Mouse (Mus musculus) heart, embryonic 12.5 days (tissue): ENCODE measurements around the gene Sv2c. TPM values are rescaled to one million over a fixed set of nuclear protein-coding genes. Genes with fewer than 3 reads are reported as not detected.

Source experiments
- ATAC-seq: fragments of 200-750 bp; cut with Nextera tagmentation; 2 replicates; pipeline ENCODE4 v1.8.0; 2017; ENCODE audit warnings: moderate TSS enrichment, moderate library complexity; ENCODE audit not compliant: insufficient number of reproducible peaks, low FRiP score
- H3K27ac ChIP-seq: fragments of 300-500 bp; sonication (generic); 2 replicates; pipeline ENCODE4 v1.5.1; 2016; ENCODE audit warnings: mild to moderate bottlenecking, moderate library complexity; ENCODE audit not compliant: poor library complexity, severe bottlenecking
- H3K27me3 ChIP-seq: fragments of 300-500 bp; sonication (generic); replicated peaks from 2 replicates; pipeline ENCODE4 v1.6.1; 2016; ENCODE audit warnings: mild to moderate bottlenecking, moderate library complexity
- H3K36me3 ChIP-seq: fragments of 300-500 bp; sonication (generic); 2 replicates; pipeline ENCODE4 v1.6.1; 2016; ENCODE audit warnings: mild to moderate bottlenecking, moderate library complexity
- H3K4me1 ChIP-seq: fragments of 300-500 bp; sonication (generic); replicated peaks from 2 replicates; pipeline ENCODE4 v1.6.1; 2016; ENCODE audit warnings: mild to moderate bottlenecking
- H3K4me2 ChIP-seq: fragments of 300-500 bp; sonication (generic); 2 replicates; pipeline ENCODE4 v1.6.1; 2016; ENCODE audit warnings: mild to moderate bottlenecking, moderate library complexity
- H3K4me3 ChIP-seq: fragments of 300-500 bp; sonication (generic); 2 replicates; pipeline ENCODE4 v1.5.1; 2016; ENCODE audit warnings: mild to moderate bottlenecking
- H3K9ac ChIP-seq: fragments of 300-500 bp; sonication (generic); 2 replicates; pipeline ENCODE4 v1.6.1; 2016; ENCODE audit warnings: mild to moderate bottlenecking, moderate library complexity
- H3K9me3 ChIP-seq: fragments of 300-500 bp; sonication (generic); replicated peaks from 2 replicates; pipeline ENCODE4 v1.6.1; 2016; ENCODE audit warnings: mild to moderate bottlenecking, moderate library complexity
- WGBS: fragments of 180-500 bp; shearing (Covaris S2); methylation state at CpG from one replicate; pipeline ENCODE4 v1.1.7; 2016; 5-methylcytosine and 5-hydroxymethylcytosine counted together
- polyA plus RNA-seq: library from polyadenylated mRNA; unstranded; fragments of >200 nt; fragmentation: Nextera tagmentation; extraction: Ambion mirVana; gene quantifications from 2 replicates; pipeline ENCODE4 v1.2.1, GENCODE M21; 2016

Sv2c gene
- polyA plus RNA-seq, 1 experiment from 2014 or later: 1.3 TPM

- no peak for ATAC-seq
- Histone ChIP-seq H3K27me3 (no peaks in the 10 kb centered on the region), H3K27ac (no peak overlapping the region), H3K4me1 (peaks cover 24% of the 10 kb centered on the region), H3K4me3 (no peak overlapping the region), H3K4me2 (no peak overlapping the region), H3K9ac (no peak overlapping the region), H3K36me3 (no peaks in the 10 kb centered on the region), H3K9me3 (no peaks in the 10 kb centered on the region)
- WGBS: 84% methylated on average over 4 of the region's 4 CpGs
Observed at GRCm38 (mm10) chr13:95953636-95954035, 178.7 kb downstream of the Sv2c start.

- no peaks in the 10 kb centered on the region for H3K27me3 ChIP-seq
Observed at GRCm38 (mm10) chr13:95952263-95952662, 180.1 kb downstream of the Sv2c start.

GRCm38 (mm10) chr13:95951098-95951894 lies 181.1 kb downstream of the Sv2c start:
- H3K9ac ChIP-seq: no peak overlapping the region
- WGBS: 52% methylated on average over 7 of the region's 7 CpGs

More at GRCm38 (mm10) chr13:95952263-95952662, 180.1 kb downstream of the Sv2c start:
- H3K27ac ChIP-seq: no peak overlapping the region
- ATAC-seq: no peak
- H3K4me3 ChIP-seq: no peak overlapping the region
- no peaks in the 10 kb centered on the region for H3K36me3 ChIP-seq
- no peak overlapping the region for H3K9ac ChIP-seq
- WGBS: 57% methylated on average over 4 of the region's 4 CpGs
- no peak overlapping the region for H3K4me2 ChIP-seq
- peaks cover 21% of the 10 kb centered on the region for H3K4me1 ChIP-seq
- H3K9me3 ChIP-seq: no peaks in the 10 kb centered on the region

DNA sequence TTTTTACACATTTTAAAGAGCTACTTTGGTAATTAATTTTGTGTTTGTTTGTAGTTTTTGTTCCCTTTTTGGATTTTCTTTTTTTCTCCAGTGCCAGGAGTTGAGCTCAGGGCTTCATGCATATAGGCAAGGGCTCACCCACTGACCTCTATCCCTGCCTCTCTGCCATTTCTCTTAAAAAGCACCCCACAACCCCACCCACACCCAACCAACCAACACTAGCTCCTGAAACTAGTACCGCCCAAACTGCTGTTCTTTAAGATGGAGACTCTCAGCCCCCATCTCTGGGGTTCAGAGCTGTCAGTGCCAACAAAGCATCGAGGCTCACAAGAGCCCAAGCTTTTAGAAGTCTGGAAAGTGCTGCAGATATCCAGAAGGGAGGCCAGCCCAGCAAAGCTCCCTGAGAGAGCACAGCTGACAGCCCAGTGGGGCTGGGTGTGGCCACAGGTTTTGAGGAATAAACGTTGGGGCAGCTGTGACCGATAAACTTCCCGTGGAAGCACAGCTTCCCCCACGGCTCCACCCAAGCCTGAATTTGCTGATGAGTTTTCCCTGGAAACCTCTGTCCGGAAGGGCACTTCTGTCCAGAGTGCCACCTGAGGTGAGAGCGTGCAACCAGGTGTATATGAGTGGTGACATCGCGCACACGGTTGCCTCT lies 181.8 kb downstream of the Sv2c start:
- 73% methylated on average over 11 of the region's 11 CpGs for WGBS

More at GRCm38 (mm10) chr13:95951098-95951894, 181.1 kb downstream of the Sv2c start:
- H3K4me3 ChIP-seq: no peak overlapping the region
- H3K4me1 ChIP-seq: peaks cover 15% of the 10 kb centered on the region
- no peaks in the 10 kb centered on the region for H3K9me3 ChIP-seq
- no peaks in the 10 kb centered on the region for H3K36me3 ChIP-seq
- H3K27me3 ChIP-seq: no peaks in the 10 kb centered on the region
- no peak overlapping the region for H3K4me2 ChIP-seq
- no peak for ATAC-seq
- H3K27ac ChIP-seq: no peak overlapping the region

GRCm38 (mm10) chr13:95949356-95949755 lies 183.0 kb downstream of the Sv2c start:
- 47% methylated on average over 4 of the region's 4 CpGs for WGBS
- Histone ChIP-seq H3K4me3 (no peak overlapping the region), H3K4me1 (peaks cover 15% of the 10 kb centered on the region), H3K9ac (no peak overlapping the region), H3K27ac (0 out of 2 replicates have a peak overlapping the region, but pooled peaks have one; percentile 0), H3K27me3 (no peaks in the 10 kb centered on the region), H3K4me2 (no peak overlapping the region), H3K9me3 (no peaks in the 10 kb centered on the region), H3K36me3 (no peaks in the 10 kb centered on the region)
- 0 out of 2 replicates have a peak, but pooled peaks have one; percentile 27 for ATAC-seq

More for the DNA sequence above, 181.8 kb downstream of the Sv2c start:
- H3K4me3 ChIP-seq: no peak overlapping the region
- no peak overlapping the region for H3K4me2 ChIP-seq
- H3K9me3 ChIP-seq: no peaks in the 10 kb centered on the region
- H3K4me1 ChIP-seq: peaks cover 15% of the 10 kb centered on the region
- H3K9ac ChIP-seq: no peak overlapping the region
- H3K27me3 ChIP-seq: no peaks in the 10 kb centered on the region
- H3K27ac ChIP-seq: no peak overlapping the region
- no peak for ATAC-seq
- no peaks in the 10 kb centered on the region for H3K36me3 ChIP-seq

DNA sequence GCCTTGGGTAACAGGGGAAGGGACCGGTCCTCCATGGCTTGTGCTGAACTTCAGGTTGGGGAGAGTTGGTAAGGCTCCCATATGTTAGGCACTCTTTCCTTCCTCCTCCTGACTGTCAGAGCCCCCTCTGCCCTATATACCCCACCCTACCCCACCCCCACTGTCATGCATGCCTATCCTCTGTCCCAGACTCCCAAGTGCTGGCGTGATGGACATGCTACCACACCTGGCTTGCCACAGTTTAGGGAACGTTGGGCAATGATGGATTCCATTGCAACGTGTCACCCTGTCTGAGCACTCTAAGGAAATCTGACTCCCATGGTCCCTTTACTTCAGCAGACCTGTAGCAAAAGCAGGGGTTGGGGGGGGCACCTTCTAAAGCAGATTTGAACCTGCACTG lies 183.6 kb downstream of the Sv2c start:
- Histone ChIP-seq H3K36me3 (no peaks in the 10 kb centered on the region), H3K27me3 (no peaks in the 10 kb centered on the region), H3K4me1 (peaks cover 15% of the 10 kb centered on the region), H3K9ac (no peak overlapping the region), H3K4me3 (no peak overlapping the region), H3K4me2 (no peak overlapping the region), H3K9me3 (no peaks in the 10 kb centered on the region), H3K27ac (no peak overlapping the region)
- WGBS: 71% methylated on average over 4 of the region's 4 CpGs
- ATAC-seq: no peak

DNA sequence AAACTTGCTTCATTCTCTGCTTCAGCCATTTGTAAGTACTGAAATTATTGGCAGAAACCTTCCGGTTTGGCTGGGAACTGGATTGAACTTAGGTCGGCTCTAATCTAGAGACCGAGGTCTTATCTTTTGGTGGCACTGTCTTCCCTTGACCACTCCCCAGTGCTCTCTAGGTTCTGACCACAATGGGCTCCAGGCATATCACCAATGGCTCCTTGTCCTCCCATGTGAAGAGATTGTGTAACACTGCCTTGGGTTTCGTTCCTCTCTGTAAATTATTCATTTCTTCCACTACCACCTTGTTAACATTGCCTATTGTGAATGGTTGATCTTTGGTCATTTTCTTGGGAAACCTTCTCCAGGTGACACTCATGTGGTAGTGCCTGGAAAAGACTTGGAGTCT lies 184.0 kb downstream of the Sv2c start:
- Histone ChIP-seq H3K36me3 (no peaks in the 10 kb centered on the region), H3K9me3 (no peaks in the 10 kb centered on the region), H3K4me2 (no peak overlapping the region), H3K9ac (no peak overlapping the region), H3K27me3 (no peaks in the 10 kb centered on the region), H3K4me1 (peaks cover 15% of the 10 kb centered on the region), H3K27ac (no peak overlapping the region), H3K4me3 (no peak overlapping the region)
- WGBS: 51% methylated on average over 4 of the region's 4 CpGs
- no peak for ATAC-seq

DNA sequence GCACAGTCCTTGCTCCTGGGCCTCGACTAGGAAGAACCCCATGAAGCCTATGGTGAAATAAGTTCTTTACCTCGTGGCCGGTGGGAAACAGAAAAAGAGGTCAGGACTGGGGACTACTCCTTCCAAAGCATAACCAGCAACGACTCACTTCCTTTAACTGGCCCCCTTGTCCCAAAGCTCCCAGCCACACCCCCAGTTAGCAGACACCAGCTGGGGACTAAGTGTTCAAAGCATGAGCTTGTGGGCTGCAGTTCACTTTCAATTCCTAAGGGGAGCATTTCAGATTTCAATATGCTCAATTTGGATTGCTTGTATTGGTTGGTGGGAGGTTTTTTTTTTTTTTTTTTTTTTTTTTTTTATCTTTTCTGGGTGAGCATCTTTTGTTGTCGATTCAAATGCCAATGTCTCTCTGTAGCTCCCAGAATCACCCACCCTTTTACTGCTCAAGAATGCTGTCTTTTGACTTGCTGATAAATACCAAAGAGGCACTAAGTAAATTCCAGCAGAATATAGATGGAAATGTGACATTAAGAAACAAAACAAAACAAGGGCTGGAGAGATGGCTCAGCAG lies 186.4 kb downstream of the Sv2c start:
- Histone ChIP-seq H3K27ac (no peak overlapping the region), H3K4me1 (peaks cover 15% of the 10 kb centered on the region), H3K4me2 (no peak overlapping the region), H3K9ac (no peak overlapping the region), H3K36me3 (no peaks in the 10 kb centered on the region), H3K27me3 (no peaks in the 10 kb centered on the region), H3K9me3 (no peaks in the 10 kb centered on the region), H3K4me3 (no peak overlapping the region)
- ATAC-seq: no peak
- WGBS: 54% methylated on average over 5 of the region's 5 CpGs

DNA sequence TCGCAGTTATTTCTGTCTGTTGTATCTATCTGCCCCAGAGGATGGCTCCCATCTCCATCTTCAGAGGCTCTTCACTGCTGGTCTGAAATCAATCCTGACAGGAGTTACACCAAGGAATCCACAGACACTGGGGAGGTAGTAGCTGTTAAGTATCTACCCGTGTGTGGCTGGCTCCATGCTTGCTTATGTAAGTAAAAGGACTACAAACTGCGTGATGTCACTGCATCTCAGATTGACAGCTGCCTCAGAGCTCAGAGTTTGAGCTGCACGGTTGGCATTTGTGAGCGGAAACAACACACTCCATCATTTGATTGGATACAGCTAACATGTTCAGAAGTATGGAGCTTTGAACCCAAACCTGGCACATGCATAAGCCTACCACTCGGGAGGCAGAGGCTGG lies 187.8 kb downstream of the Sv2c start:
- Histone ChIP-seq H3K9ac (no peak overlapping the region), H3K9me3 (no peaks in the 10 kb centered on the region), H3K4me3 (no peak overlapping the region), H3K4me1 (peaks cover 9% of the 10 kb centered on the region; the same call in 1 of the 2 replicates), H3K27ac (no peak overlapping the region), H3K36me3 (no peaks in the 10 kb centered on the region), H3K4me2 (no peak overlapping the region), H3K27me3 (no peaks in the 10 kb centered on the region)
- 79% methylated on average over 6 of the region's 6 CpGs for WGBS
- no peak for ATAC-seq

- H3K9ac ChIP-seq: no peak overlapping the region
- no peak overlapping the region for H3K4me3 ChIP-seq
- H3K27me3 ChIP-seq: no peaks in the 10 kb centered on the region
- 0 out of 2 replicates have a peak, but pooled peaks cover 4% of the 10 kb centered on the region for H3K4me1 ChIP-seq
- no peak overlapping the region for H3K4me2 ChIP-seq
- no peaks in the 10 kb centered on the region for H3K36me3 ChIP-seq
- H3K9me3 ChIP-seq: no peaks in the 10 kb centered on the region
- no peak overlapping the region for H3K27ac ChIP-seq
- ATAC-seq: no peak
- WGBS: 76% methylated on average over 3 of the region's 3 CpGs
Observed at GRCm38 (mm10) chr13:95943919-95944318, 188.5 kb downstream of the Sv2c start.

- H3K4me2 ChIP-seq: no peak overlapping the region
- H3K9me3 ChIP-seq: no peaks in the 10 kb centered on the region
- WGBS: 36% methylated on average over 2 of the region's 2 CpGs
- no peak overlapping the region for H3K27ac ChIP-seq
- H3K4me3 ChIP-seq: no peak overlapping the region
- ATAC-seq: no peak
- no peaks in the 10 kb centered on the region for H3K36me3 ChIP-seq
- H3K4me1 ChIP-seq: no peaks in the 10 kb centered on the region
- H3K27me3 ChIP-seq: no peaks in the 10 kb centered on the region
- no peak overlapping the region for H3K9ac ChIP-seq
Observed at GRCm38 (mm10) chr13:95942587-95942986, 189.8 kb downstream of the Sv2c start.
